Mouse (Mus musculus): Measurements from ENCODE around the gene Bscl2.

DNA sequence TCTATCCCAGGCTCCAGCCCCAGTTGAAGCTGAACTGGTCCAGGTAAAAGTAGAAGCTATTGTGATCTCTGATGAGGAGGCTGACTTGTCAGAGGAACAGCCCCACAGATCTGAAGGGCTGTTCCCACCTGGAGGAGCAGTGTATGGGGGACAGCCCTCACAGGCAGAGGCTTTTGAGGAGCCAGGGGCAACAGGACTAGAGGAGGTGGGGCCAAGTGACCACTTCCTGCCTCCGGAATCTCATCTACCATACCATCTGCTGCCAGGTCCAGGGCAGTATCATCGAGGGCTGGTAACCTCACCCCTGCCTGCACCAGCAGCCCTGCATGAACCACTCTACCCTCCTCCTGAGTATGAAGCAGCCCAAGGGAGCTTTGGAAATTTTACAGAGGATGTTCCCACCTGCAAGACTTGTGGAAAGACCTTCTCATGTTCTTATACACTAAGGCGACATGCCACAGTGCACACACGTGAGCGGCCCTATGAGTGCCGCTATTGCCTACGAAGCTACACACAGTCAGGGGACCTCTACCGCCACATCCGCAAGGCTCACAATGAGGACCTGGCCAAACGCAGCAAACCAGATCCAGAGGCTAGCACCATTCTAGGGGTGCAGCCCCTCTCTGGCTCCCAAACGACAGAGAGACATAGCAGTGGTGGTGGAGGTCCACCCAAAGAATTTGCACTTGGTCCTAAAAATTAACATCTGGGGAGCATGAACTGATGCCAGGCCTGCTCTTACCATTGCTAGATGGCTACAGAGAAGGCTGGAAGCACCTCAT, 33.2 kb upstream of the Bscl2 start:
- TF ChIP-seq CTCF (IDR thresholded peaks at IDR 0.05; ENCODE audit: low read depth, low read length) (no peak), POLR2A (IDR thresholded peaks at IDR 0.05; ENCODE audit: extremely low read depth, insufficient read depth, low read length) (no peak)

All from liver, adult 2 months (tissue).